Mouse (Mus musculus): Measurements from ENCODE around the gene Paics. TPM values are rescaled to one million over a fixed set of nuclear protein-coding genes. Genes with fewer than 3 reads are reported as not detected.
A peak's percentile ranks its signal among the peaks of the same experiment; 100 is the strongest.

The Paics gene
- polyA plus RNA-seq, 1 experiment from 2014 or later: 341 TPM

DNA sequence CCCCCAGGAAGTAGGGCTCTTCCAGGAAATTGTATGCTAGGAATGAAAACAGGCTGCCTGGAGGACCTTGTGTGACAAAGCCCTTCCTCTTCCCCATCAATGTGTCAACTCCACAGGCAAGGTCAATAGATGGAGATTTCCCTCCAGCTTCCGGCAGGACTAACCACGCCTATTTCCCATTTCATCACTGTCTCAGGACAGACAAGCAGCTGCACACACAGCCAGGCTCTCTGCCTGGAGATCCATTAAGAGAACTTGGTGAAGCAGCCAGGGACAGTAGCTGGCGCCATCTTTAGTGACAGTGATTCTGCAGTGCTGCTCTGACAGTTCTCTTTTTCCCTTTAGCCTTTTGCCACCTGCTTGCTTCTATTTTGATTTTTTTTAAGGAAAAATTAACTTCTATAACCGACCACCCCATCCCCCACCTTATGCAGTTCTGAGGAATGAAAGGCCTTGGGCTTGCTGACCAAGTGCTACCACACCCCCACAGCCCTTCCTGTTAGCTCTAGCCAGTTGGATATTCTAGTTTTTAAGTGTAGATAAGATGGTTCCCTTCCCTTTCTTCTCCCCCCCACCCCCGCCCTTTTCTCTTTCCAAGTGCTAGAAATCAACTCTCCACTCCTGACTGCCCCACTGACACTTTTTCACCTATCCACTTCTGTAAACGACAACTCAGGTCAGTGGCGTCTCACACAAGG is 21.8 kb upstream of the Paics start:
- Histone ChIP-seq H3K4me1 (peaks cover 25% of the 10 kb centered on the region), H3K27me3 (ENCODE audit: insufficient read depth, poor library complexity, severe bottlenecking) (no peaks in the 10 kb centered on the region), H3K9me3 (no peaks in the 10 kb centered on the region), H3K36me3 (peaks cover 26% of the 10 kb centered on the region), H3K27ac (peak overlapping the region; percentile 80; the same call in 1 of the 2 replicates), H3K4me3 (no peak overlapping the region)
- WGBS: 52% methylated on average over 7 of the region's 7 CpGs
- DNase-seq (ENCODE audit: low spot score): peak; percentile 79

DNA sequence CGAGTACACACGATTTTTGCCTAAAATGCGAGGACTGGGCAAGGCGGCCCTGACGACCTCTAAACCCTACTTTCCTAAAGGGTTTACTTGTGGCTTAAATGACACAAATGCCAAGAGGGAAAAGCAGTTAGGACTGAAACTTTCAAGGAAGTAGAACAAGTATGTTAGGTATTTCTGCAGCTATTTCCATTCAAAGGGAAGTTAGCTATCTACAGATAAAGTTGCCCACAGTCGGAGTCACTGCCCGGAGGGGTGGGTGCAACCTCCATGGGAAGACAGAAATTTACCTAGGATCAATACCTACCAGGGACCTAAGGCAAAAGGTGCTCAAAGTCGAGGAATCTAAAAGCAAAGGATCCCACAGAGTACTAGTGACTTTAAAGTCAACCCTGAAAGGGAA is 11.4 kb upstream of the Paics start:
- Histone ChIP-seq H3K4me1 (peaks cover 6% of the 10 kb centered on the region; the same call in 1 of the 2 replicates), H3K9me3 (no peaks in the 10 kb centered on the region), H3K27me3 (ENCODE audit: insufficient read depth, poor library complexity, severe bottlenecking) (no peaks in the 10 kb centered on the region), H3K27ac (no peak overlapping the region), H3K4me3 (no peak overlapping the region), H3K36me3 (peaks cover 20% of the 10 kb centered on the region)
- no peak for DNase-seq (ENCODE audit: low spot score)
- 78% methylated on average over 8 of the region's 8 CpGs for WGBS

DNA sequence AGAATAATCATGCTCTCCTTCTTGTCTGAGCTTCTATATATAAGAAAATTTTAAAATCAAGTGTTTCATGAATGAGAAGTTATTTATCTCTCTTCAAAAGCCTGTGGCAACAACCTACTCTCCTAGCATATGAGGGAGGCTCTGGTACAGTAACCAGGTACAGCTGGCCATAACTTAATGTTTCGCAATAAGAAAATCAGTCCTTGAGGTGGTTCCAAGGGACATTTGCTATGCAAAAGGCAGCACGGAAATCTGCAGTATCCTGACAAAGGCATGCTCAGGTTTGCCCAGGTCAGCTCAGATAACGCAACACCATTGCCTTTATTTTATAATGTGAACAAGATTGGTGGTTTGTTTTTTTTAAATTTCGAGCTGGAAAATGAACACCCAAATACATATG is 9.1 kb upstream of the Paics start:
- H3K4me3 ChIP-seq: no peak overlapping the region
- no peaks in the 10 kb centered on the region for H3K27me3 ChIP-seq (ENCODE audit: insufficient read depth, poor library complexity, severe bottlenecking)
- H3K27ac ChIP-seq: no peak overlapping the region
- no peaks in the 10 kb centered on the region for H3K9me3 ChIP-seq
- H3K36me3 ChIP-seq: peaks cover 20% of the 10 kb centered on the region
- DNase-seq (ENCODE audit: low spot score): no peak
- WGBS: 87% methylated on average over 4 of the region's 4 CpGs
- peaks cover 21% of the 10 kb centered on the region for H3K4me1 ChIP-seq

DNA sequence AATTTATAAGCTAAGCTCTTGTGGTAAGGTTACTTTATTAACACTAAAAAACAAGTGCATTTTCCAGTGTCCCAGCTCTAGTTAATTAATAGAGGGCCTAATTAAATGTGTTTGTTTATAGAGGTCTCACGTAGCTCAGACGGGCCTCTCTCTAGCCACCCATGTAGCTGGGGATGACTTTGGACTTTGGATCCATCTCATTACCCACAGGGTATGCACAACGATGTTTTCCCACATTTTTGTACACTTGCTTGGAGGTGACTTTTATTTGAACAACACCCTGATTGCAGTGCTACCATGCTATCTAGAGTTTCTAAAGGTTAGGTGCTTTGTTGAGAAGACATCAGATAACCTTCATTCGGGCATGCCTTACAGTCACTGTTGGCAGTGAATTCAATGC is 8.6 kb upstream of the Paics start:
- Histone ChIP-seq H3K36me3 (peaks cover 20% of the 10 kb centered on the region), H3K9me3 (no peaks in the 10 kb centered on the region), H3K27ac (no peak overlapping the region), H3K4me1 (peaks cover 26% of the 10 kb centered on the region), H3K4me3 (no peak overlapping the region), H3K27me3 (ENCODE audit: insufficient read depth, poor library complexity, severe bottlenecking) (no peaks in the 10 kb centered on the region)
- no peak for DNase-seq (ENCODE audit: low spot score)
- WGBS: 88% methylated on average over 4 of the region's 4 CpGs

DNA sequence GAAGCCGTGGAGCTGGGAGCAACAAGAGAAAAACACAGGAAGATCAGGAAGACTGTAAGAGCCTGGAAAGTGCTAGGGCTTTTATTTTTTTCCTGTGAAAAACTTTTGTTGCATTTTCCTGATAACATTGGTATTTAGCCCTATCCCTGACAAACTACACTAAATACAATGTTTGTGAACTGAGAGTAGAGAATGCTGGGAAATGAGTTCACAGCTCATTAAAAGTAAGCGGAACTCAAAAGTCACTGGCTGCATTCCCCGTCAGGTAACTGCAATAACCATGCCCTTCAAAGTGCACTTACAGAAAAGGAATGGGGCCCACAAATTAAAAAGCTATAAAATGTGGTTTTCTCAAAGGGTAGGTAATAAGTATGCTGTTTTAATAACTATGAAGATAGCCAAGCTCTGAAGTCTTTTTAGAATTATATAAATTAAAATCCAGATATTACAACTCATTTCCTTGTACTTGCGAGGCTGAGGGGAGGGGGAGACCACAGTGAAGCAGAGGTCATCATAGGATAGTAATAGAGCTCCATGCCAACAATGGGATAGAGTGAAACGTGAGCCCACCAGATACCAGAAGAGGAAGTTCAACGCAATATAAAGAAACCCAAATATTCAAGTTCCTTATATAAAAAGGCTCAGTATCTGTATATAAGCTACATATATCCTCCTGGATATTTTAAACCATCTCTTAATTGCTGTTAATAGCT is 6.0 kb upstream of the Paics start:
- Histone ChIP-seq H3K27ac (no peak overlapping the region), H3K4me1 (peaks cover 35% of the 10 kb centered on the region), H3K4me3 (no peak overlapping the region), H3K9me3 (no peaks in the 10 kb centered on the region), H3K36me3 (peaks cover 18% of the 10 kb centered on the region), H3K27me3 (ENCODE audit: insufficient read depth, poor library complexity, severe bottlenecking) (no peaks in the 10 kb centered on the region)
- 76% methylated on average over 6 of the region's 6 CpGs for WGBS
- no peak for DNase-seq (ENCODE audit: low spot score)

DNA sequence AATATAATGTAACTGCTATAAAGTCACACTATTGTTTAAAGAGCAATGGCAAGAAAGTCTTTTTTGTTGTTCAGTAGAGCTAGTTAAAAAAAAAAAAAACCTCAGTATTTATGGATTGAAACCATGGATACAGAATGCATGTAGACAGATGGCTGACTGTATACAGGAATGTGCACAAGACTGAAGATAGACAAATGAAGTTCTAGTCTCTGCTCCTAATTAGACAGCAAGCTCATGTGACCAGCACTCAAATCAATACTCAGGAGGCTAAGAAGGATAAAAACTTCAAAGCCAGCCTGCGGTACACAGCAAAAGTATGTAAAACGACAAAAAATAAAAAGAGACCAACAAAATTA is 5.5 kb upstream of the Paics start:
- Histone ChIP-seq H3K27me3 (ENCODE audit: insufficient read depth, poor library complexity, severe bottlenecking) (no peaks in the 10 kb centered on the region), H3K4me1 (peaks cover 35% of the 10 kb centered on the region), H3K4me3 (no peak overlapping the region), H3K9me3 (no peaks in the 10 kb centered on the region), H3K36me3 (peaks cover 15% of the 10 kb centered on the region), H3K27ac (no peak overlapping the region)
- DNase-seq (ENCODE audit: low spot score): no peak
- 88% methylated on average over 2 of the region's 2 CpGs for WGBS

DNA sequence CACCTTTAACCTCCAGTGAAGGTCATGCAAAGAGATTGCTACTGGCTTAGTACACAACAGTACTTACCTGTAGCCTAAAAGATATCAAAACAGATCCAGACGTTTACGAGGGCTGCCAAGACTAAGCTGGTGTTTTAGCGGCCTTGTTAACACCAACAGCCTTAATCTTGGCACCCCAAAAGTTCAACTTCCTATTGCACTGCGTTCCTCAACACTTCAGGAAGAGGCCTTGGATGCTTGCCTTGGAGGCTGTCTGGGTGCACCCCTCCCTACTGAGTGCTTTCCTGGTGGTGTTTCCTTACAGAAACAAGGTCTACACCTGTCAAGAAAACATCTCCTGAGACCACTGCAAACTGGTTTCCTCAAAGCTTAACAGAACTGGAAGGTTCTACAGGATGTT is 4.0 kb upstream of the Paics start:
- Histone ChIP-seq H3K4me1 (peaks cover 35% of the 10 kb centered on the region), H3K27ac (peak overlapping the region; percentile 59), H3K36me3 (peaks cover 13% of the 10 kb centered on the region), H3K4me3 (no peak overlapping the region; the same call in 1 of the 2 replicates), H3K9me3 (no peaks in the 10 kb centered on the region), H3K27me3 (ENCODE audit: insufficient read depth, poor library complexity, severe bottlenecking) (no peaks in the 10 kb centered on the region)
- no peak for DNase-seq (ENCODE audit: low spot score)
- WGBS: 75% methylated on average over 4 of the region's 4 CpGs

DNA sequence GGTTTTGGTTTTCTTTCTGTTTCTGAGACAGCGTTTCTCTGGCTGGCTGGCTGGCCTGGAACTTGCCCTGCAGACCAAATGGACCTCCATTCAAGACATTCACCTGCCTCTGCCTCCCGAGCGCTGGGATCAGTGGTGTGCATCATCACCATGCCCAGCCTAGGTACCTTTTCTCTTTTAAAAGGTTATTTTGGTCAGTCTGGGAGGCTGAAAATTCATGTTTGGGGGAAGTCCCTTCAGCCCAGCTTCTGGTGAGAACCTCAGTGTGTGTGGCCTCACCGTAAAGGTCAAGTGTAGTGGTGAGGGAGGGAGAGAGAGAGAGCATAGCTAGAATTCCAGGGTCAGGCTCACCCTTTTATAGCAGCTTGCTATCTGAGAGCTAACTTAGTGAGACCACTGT is 3.3 kb upstream of the Paics start:
- H3K27ac ChIP-seq: peak overlapping the region; percentile 59
- peaks cover 39% of the 10 kb centered on the region for H3K4me1 ChIP-seq
- peak overlapping the region; percentile 22 for H3K4me3 ChIP-seq
- 67% methylated on average over 4 of the region's 4 CpGs for WGBS
- H3K36me3 ChIP-seq: peaks cover 11% of the 10 kb centered on the region
- H3K27me3 ChIP-seq (ENCODE audit: insufficient read depth, poor library complexity, severe bottlenecking): no peaks in the 10 kb centered on the region
- DNase-seq (ENCODE audit: low spot score): no peak
- H3K9me3 ChIP-seq: no peaks in the 10 kb centered on the region

DNA sequence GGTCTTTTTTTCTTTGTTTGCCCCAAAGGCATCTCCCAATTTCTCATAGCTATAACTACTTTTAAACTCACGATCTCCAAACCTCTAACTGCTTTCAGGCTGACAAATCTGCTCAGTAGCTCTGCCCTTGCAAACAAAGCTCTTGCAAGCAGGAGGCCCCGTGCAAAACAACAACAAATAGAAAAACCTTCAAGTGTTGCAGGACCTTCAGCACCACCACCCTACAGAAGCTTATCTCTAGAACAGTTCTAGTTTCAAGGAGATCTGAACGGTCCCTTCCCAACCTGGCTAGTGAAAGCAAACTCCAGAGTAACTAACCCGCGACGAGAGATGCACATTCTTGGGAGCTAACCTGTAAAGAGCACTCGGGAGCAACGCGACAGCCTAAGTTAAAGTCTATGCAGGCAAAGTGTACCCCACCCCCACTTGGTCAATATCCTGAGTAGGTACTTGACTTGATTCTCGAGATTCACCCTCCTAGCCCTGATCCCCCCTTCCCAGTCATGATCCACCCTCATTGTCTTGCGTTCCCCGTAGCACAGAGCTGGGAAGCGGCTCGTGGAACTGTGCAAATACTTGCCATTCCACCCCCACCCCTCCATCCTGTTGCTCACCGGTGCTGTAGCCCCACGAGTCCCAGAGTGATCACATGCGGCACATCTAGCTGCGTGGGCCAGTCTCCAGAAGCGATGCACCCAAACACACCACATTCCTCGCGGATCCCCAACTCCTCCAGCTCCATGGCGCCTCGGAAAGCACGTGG is 583 bp upstream of the Paics start:
- under 1% methylated on average over 24 of the region's 24 CpGs for WGBS
- DNase-seq (ENCODE audit: low spot score): peak; percentile 78
- H3K27ac ChIP-seq: peak overlapping the region; percentile 93
- peaks cover 51% of the 10 kb centered on the region for H3K4me1 ChIP-seq
- H3K4me3 ChIP-seq: peak overlapping the region; percentile 74
- no peaks in the 10 kb centered on the region for H3K27me3 ChIP-seq (ENCODE audit: insufficient read depth, poor library complexity, severe bottlenecking)
- H3K9me3 ChIP-seq: no peaks in the 10 kb centered on the region
- peaks cover 23% of the 10 kb centered on the region for H3K36me3 ChIP-seq

DNA sequence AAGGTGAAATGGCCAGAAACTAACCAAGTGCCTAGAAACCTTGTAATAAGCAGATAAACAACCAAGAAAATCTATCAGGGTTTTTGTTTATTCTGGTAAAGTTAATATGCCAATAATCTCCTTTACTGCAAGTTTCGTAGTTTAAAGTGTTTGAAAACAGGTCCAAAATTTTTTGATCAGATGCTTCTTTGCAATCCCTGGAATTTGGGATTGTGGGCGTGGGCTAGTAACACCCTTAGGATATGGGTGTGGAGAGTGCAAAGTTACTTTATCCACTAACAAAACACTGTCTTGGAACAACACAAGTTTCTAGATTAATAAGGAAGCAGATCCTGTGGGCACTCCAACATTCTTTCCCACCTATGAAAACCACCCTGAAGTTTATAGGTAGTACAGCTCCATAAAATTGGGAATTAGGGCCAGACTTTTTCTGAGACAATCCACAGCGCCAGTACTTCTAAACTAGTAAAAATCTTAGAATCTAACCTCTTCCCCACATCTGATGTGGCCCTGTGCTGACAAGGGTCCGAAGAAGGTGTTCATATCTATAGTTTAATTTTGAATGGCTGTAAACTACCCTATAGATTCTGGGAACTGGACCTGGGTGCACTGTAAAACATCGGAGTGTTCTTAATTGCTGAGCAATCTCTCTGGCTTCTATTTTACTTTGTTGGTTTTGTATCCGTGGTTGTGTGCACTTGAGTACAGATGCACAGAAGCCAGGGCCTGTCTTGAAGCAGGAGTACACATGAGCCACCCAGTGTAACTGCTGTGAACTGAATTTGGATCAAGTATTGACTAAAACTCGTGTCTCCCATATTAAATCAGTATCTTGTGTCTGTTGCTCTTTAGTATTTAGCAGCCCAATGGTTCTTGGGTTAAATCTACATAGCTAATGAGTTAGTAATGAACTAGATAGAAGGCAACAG is 1.3 kb downstream of the Paics start:
- Histone ChIP-seq H3K27me3 (ENCODE audit: insufficient read depth, poor library complexity, severe bottlenecking) (no peaks in the 10 kb centered on the region), H3K4me1 (peaks cover 35% of the 10 kb centered on the region), H3K36me3 (peaks cover 38% of the 10 kb centered on the region), H3K4me3 (peak overlapping the region; percentile 74), H3K9me3 (no peaks in the 10 kb centered on the region), H3K27ac (peak overlapping the region; percentile 93)
- WGBS: 18% methylated on average over 7 of the region's 7 CpGs
- DNase-seq (ENCODE audit: low spot score): no peak

DNA sequence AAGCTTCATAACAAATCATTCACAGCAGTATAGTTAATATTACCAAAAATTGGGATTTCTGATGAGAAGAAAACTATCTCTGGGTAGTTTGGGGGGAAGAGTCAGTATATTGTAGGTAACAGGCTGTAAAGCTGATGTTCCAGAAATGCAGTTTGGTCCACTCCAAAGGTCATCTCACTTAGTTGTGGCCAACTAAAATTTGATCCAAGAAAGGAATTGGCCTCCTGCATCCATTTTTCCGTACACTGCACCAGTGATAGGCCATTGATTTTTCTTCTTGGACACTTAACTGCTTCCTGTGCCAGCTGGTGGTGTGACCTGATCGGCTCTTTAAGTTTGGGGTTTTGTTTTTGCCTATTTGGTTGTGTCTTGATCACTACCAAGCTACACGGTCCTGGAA is 2.7 kb downstream of the Paics start:
- Histone ChIP-seq H3K27me3 (ENCODE audit: insufficient read depth, poor library complexity, severe bottlenecking) (no peaks in the 10 kb centered on the region), H3K36me3 (peaks cover 48% of the 10 kb centered on the region), H3K4me1 (peaks cover 21% of the 10 kb centered on the region), H3K4me3 (no peak overlapping the region), H3K27ac (no peak overlapping the region; the same call in 1 of the 2 replicates), H3K9me3 (no peaks in the 10 kb centered on the region)
- WGBS: 85% methylated on average over 3 of the region's 3 CpGs
- no peak for DNase-seq (ENCODE audit: low spot score)

DNA sequence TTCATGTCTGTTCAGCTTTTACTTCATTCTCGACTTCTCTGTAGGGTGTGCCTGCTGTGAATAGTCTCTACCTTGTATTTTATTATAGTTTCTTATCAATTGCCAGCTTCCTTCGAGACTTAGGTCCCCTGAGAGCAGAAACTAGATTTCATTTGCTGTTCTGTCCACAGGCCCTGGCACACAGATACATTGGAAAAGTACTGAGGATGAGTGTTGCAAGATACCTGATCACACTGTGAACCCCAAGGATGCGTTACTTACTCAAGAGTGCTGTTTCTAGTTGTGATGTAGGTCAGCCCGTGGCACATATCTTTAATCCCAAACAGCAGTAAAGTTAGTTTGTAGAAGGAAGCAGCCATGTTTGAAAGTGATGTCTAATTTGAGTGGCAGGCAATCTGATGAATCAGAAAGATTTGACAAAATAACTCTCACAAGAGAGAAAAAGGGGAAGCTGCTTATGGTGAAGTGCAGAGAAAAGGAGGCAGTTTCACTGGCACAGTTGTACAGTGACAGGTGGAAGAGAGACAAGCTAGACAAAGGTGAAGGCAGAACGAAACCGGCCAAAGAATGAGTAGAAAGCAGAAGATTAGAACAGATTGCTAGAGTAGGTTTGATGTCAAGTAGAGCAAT is 3.3 kb downstream of the Paics start:
- WGBS: 80% methylated on average over 6 of the region's 6 CpGs

More for the DNA sequence above, 3.3 kb downstream of the Paics start:
- peaks cover 18% of the 10 kb centered on the region for H3K4me1 ChIP-seq
- no peak for DNase-seq (ENCODE audit: low spot score)
- no peaks in the 10 kb centered on the region for H3K27me3 ChIP-seq (ENCODE audit: insufficient read depth, poor library complexity, severe bottlenecking)
- H3K36me3 ChIP-seq: peaks cover 50% of the 10 kb centered on the region
- no peaks in the 10 kb centered on the region for H3K9me3 ChIP-seq
- no peak overlapping the region for H3K4me3 ChIP-seq
- H3K27ac ChIP-seq: no peak overlapping the region; the same call in none of the 2 replicates

All from heart, embryonic 10.5 days (tissue).